26 mouse cellular contexts compared by ENCODE assay signal in genomic region chr11:33509401-33509800, GRCm38 (mm10).
"Had no signal": no experiment of that assay in that cellular context is flagged by ENCODE, and none has a peak within 500 bp of the region (broad histone marks: within the 10 kb centered on the region; RNA-seq: fewer than 3 reads in every experiment).

No protein-coding gene starts in this region.

- H3K36me3 ChIP-seq: heart, embryonic 13.5 days; heart, embryonic 15.5 days; hindbrain, embryonic 13.5 days; hindbrain, embryonic 15.5 days; kidney, embryonic 15.5 days; limb, embryonic 10.5 days; limb, embryonic 12.5 days; liver, embryonic 13.5 days had no signal

- H3K4me1 ChIP-seq: heart, embryonic 15.5 days; limb, embryonic 12.5 days had no signal

- H3K9me3 ChIP-seq: heart, embryonic 13.5 days; heart, embryonic 15.5 days; hindbrain, embryonic 13.5 days; hindbrain, embryonic 15.5 days; kidney, embryonic 15.5 days; limb, embryonic 10.5 days; limb, embryonic 12.5 days; liver, embryonic 13.5 days had no signal

- H3K9ac ChIP-seq: heart, embryonic 13.5 days; heart, embryonic 15.5 days; hindbrain, embryonic 13.5 days; hindbrain, embryonic 15.5 days; kidney, embryonic 15.5 days; limb, embryonic 12.5 days; liver, embryonic 13.5 days had no signal

- DNase-seq: gastrocnemius, postnatal 14 days; gastrocnemius, postnatal 36 days; heart, adult 2 months; heart, postnatal 14 days; heart, postnatal 36 days; kidney, adult 11 months; kidney, adult 2 months; kidney, adult 9 months; kidney, postnatal 14 days; kidney, postnatal 36 days; layer of hippocampus, adult 9-11 months; layer of hippocampus, postnatal 36 days; liver; liver, embryonic 13.5 days had no signal

- H3K27ac ChIP-seq: heart, adult 2 months; heart, embryonic 13.5 days; heart, embryonic 15.5 days; hindbrain, embryonic 13.5 days; hindbrain, embryonic 15.5 days; hindbrain, postnatal 0 days; kidney, embryonic 15.5 days; kidney, postnatal 0 days; limb, embryonic 10.5 days; limb, embryonic 12.5 days; liver, embryonic 13.5 days had no signal

- H3K4me3 ChIP-seq: heart, adult 2 months; heart, embryonic 13.5 days; heart, embryonic 15.5 days; hindbrain, embryonic 13.5 days; hindbrain, embryonic 15.5 days; kidney, embryonic 15.5 days; limb, embryonic 10.5 days; limb, embryonic 12.5 days; liver, embryonic 13.5 days had no signal

- ATAC-seq: hindbrain, postnatal 0 days; intestine, embryonic 16.5 days had no signal

- H3K27me3 ChIP-seq: heart, embryonic 13.5 days; heart, embryonic 15.5 days; hindbrain, embryonic 13.5 days; hindbrain, embryonic 15.5 days; kidney, embryonic 15.5 days; limb, embryonic 12.5 days; liver, embryonic 13.5 days had no signal

- H3K4me2 ChIP-seq: heart, embryonic 11.5 days; heart, embryonic 13.5 days; heart, embryonic 15.5 days; hindbrain, embryonic 13.5 days; hindbrain, embryonic 15.5 days; kidney, embryonic 15.5 days; limb, embryonic 12.5 days; liver, embryonic 11.5 days; liver, embryonic 13.5 days had no signal
